Mouse (Mus musculus) neural tube, postnatal 0 days (tissue): ENCODE measurements around the gene Zswim1. TPM values are rescaled to one million over a fixed set of nuclear protein-coding genes. Genes with fewer than 3 reads are reported as not detected.

Experiments used
- polyA plus RNA-seq: library from polyadenylated mRNA; unstranded; fragments of >200 nt; fragmentation: Nextera tagmentation; extraction: Ambion mirVana; gene quantifications from 2 replicates; pipeline ENCODE4 v1.2.1, GENCODE M21; 2015

Zswim1 gene
- 24.9 and 26.5 TPM in 2 replicates for polyA plus RNA-seq

DNA sequence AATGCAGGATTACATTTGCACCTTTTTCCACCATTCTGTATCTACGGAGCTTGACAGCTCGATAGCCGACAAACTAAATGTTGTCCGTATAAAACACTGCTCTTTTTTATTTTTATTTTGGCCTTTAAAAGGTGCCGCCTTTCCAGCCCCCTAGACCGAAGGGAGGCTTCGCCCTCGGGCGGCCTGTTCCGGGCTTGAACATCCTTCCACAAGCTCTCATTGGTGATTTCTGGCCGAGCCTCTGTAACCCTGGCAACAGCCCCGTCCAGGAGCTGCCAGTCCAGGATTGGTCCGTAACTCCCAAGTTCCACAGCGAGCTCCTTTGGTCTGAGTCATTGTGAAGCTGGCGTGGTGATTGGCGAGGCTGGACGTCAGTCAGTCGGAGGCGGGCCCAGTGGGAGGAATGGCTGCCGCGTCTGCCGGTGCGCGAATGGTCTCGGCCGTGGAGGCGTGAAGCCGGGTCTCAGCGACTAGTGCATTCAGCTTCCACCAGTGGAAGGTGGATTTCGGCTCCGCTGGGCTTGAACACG lies at the start of gene Zswim1:
Gene Zswim1, plus strand, starts transcription at position 51 of the 530 bp plus-strand sequence.

DNA sequence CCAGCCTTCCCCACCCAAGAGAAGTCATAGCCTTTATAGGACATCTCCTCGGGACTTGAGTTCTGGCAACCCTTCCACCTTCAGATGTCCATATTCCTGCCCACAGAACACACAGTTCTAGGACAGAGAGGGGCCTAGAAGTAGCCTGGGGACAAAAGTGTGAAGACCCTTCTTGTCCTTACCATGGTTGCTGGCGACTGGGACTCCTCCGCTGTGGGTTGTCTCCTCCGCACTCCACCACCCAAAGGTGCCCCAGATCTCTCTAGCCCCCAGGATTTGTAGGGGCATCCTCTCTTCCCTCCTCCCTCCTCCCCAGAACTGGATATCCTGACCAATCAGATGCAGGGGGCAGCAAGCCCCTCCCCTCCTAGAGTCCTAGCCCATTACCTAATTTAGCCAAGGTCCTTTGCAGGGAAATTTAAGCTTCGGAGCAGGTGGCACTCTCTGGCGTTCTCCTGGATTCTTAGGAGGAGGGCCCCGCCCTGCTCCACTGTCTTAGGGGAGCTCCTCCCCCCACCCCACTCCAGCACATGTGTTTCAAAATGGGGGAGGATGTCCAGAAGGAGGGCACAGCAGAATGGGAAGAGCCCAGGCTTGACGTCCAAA lies 42.9 kb upstream of the Zswim1 start, which contains the start of gene Tnnc2:
Gene Tnnc2, minus strand, starts transcription at position 487 of the 606 bp plus-strand sequence.

DNA sequence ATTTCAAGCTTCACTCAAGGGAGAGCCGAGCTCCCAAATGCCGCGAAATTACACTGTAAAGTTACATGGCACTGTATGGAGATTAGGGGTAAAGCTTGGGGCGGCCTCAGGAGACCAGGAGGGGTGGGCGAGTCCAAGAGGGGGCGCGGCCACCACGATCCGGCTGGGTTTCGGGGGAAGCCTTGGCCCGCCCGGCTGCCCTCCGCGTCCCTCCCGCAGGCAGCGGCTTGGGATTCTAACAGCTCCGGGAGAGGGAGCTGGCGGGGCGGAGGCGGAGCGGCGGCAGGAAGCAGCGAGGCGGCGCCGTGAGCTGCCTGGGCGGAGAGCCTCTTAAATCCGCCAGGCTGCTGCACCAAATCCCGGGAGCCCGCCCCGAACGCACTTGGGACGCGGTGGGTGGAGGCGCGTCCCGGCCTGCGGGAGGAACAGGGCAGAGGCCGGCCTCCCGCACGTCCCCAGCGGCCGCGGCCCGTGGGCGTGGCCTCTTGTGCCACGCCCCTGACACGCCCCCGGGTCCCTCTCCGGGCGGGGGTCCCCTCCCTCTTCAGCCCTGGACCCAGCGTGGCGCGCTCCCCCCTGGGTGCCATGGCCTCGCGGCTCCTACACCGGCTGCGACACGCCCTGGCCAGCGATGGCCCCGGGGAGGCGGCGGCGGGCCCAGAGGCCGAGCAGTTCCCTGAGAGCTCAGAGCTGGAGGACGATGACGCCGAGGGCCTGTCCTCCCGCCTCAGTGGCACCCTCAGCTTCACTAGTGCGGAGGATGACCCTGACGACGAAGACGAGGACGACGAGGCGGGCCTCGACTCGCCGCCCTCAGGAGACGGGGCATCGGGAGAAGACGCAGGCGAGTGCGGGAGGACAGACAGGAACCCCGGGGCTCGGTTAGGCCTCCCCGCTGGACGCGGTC lies 36.8 kb upstream of the Zswim1 start, which contains the start of gene Snx21:
Gene Snx21, plus strand, starts transcription at position 343 of the 907 bp plus-strand sequence.

DNA sequence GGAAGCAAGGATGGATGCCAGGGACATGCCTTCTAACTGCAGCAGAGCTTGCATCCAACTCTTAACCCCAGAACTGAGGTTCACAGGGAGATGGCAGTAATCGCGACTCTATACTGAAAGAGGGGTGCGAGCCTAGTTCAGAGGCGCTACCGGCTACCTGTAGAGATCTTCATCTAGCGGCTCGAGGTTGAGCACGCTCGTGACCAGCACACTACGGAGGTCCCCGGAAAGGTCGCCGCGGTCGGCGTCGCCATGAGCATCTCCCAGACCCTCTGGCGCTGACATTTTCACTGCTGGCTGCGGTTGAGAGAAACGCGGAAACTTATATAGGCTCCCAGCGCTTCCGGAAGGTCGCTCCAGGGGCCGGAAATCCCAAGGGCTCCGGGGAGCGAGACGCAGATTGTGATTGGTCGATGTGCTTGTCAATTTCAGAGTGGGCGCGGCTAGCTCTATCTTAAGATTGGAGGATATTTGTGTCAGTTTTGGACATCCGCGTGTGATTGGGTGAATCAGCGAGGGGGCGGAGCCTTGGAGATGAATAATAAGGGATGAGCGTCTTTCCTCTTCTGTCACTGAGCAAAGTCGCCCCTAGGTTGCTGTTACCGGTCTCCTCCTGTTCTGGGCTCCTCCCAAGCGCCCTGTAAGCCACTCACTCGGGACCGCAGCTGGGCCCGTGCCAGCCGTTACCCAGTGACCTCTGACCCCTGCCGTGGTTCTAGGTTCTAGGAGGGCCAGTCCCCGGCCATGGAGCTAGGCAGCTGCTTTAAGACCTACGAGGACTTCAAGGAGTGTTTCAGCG lies 17.8 kb upstream of the Zswim1 start, which contains the start of the genes Acot8 and Zswim3:
Gene Acot8, minus strand, starts transcription at position 350 of the 799 bp plus-strand sequence.
Gene Zswim3, plus strand, starts transcription at position 566 of the 799 bp plus-strand sequence.

DNA sequence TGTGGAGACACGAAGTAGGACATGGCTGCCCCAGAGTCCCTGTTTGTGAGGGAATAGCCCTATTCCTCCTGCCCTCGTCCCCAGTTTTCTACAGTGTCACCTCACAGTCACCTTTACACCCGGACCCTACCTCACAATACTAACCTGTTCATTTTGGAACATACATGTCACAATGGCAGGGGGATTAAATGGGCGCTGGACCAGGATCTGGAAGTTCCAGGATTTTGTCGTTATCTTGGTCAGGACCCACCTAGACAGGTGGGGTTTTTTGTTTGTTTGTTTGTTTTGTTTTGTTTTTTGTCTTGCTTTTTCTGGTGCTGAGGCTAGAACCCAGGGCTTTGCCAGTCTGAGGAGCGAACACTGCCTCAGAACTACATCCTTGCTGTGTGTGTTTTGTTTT lies 6.0 kb downstream of the Zswim1 start, which contains the start of gene Spata25:
Gene Spata25, minus strand, starts transcription at position 101 of the 400 bp plus-strand sequence.

DNA sequence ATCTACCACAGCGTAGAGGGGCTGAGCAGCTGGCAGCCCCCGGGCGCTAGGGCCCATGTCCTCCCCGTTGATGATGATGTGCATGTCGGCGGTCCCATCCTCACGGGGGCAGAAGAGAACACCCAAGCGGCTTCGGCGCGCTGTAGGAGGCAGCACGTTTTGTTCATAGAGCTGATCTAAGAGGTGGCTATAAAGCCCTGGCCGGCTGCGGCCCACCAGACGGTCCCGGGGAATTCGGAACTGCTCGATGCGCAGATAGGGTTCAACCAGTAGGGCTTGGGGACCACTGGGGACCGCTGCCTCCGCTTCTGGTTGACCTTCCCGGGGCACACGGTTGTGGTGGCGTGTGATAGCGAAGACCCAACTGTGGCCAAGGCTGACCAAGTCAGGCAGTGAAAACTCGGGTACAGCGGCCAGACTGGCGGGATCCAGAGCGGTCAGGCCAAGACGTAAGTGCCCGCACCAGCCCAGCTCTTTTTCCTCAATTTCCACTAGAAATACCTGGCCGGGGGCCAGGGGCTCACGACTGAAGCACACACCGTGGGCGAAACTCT lies 10.3 kb downstream of the Zswim1 start, which contains the start of gene Ctsa:
Gene Ctsa, plus strand, starts transcription at position 126 of the 554 bp plus-strand sequence.

DNA sequence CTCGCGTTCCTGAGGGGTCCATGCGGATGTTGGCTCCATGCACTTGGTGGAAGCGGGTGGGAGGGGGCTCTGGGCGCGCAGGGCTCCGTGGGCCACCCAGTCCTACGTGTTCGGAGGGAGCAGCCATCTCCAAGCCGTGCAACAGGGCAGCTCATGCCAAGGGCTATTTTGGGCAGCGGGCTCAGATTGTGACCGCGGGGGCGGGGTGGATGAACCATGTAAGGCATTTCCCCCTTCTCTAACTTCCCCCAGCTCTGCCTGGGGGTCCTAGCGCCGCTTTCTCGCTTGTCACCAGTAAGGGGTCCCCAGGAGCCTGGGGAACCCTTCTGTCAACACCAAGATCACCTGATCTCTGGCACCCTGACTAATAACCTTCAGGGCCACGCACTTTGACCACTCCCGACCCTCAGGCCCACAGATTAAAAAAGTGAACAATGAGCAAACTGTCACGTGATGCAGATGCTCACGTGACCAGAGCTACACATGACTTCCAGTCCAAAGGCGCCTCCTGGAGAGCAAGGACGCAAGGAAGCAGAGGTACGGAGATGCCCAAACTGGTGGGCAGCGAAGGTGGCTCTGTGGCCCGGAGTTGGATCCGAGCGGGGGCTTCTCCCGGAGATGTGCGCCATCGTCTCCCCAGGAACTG lies 11.0 kb downstream of the Zswim1 start, which contains the start of gene Neurl2:
Gene Neurl2, minus strand, starts transcription at position 143 of the 646 bp plus-strand sequence.

DNA sequence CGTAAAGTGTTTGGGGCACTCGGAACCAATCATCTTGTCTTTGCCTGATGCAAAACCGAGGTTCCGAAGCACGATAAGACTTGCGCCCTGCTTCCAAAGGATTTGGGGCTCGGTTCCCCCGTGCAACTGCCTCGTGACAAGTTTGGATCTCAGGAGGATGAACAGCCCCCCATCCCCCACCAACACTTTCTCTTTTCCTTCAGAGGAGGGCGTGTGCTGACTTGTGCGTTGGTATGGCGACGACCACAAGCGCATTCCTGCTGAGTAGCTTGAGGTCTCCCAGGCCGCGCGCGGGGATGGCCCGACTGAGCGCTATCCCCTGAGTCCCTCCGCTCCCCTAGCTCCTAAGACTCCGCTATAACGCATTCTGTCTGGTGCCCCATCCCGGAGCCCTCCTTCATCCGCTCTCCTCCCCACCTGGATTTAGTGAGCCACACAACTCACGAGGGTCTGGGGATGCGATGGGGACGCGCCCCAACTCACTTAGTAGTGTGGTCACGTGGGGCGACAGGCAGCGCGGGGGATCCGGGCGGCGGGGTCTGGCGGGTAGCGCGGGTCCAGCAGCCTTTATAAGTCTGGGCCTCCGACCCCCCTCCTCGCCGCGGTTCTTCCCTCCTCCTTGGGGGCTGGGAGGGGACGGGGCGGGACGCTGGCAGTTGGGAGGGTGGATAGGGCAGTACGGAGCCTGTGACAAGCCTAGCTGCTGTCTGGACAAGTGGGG lies 34.8 kb downstream of the Zswim1 start, which contains the start of gene Pltp:
Gene Pltp, minus strand, starts transcription at position 611 of the 721 bp plus-strand sequence.

Other genes with a start within 250 kb of the Zswim1 start
- not detected in 2 replicates for gene Spint3, start 249.2 kb upstream of the Zswim1 start, polyA plus RNA-seq
- not detected in 2 replicates for gene Wfdc6a, start 237.2 kb upstream of the Zswim1 start, polyA plus RNA-seq
- not detected in 2 replicates for gene Eppin, start 229.1 kb upstream of the Zswim1 start, polyA plus RNA-seq
- not detected in 2 replicates for gene Wfdc6b, start 209.2 kb upstream of the Zswim1 start, polyA plus RNA-seq
- gene Wfdc8, start 209.1 kb upstream of the Zswim1 start, polyA plus RNA-seq: not detected in 2 replicates
- not detected in 2 replicates for gene Wfdc16, start 183.9 kb upstream of the Zswim1 start, polyA plus RNA-seq
- gene Wfdc10, start 166.6 kb upstream of the Zswim1 start, polyA plus RNA-seq: not detected in 2 replicates
- gene Wfdc9, start 166.1 kb upstream of the Zswim1 start, polyA plus RNA-seq: not detected in 2 replicates
- not detected in 2 replicates for gene Wfdc11, start 148.6 kb upstream of the Zswim1 start, polyA plus RNA-seq
- 0.22 TPM in 1 of 2 replicates, not detected in the other for gene Wfdc13, start 137.6 kb upstream of the Zswim1 start, polyA plus RNA-seq
- gene Spint4, start 124.2 kb upstream of the Zswim1 start, polyA plus RNA-seq: not detected in 2 replicates
- not detected in 2 replicates for gene Spint5, start 107.4 kb upstream of the Zswim1 start, polyA plus RNA-seq
- 0.58 and 0.88 TPM in 2 replicates for gene Wfdc3, start 76.8 kb upstream of the Zswim1 start, polyA plus RNA-seq
- 48.0 and 50.3 TPM in 2 replicates for gene Dnttip1, start 76.7 kb upstream of the Zswim1 start, polyA plus RNA-seq
- 31.4 and 34.2 TPM in 2 replicates for gene Ube2c, start 52.8 kb upstream of the Zswim1 start, polyA plus RNA-seq
- 6.6 and 7.2 TPM in 2 replicates for gene Tnnc2, start 42.7 kb upstream of the Zswim1 start, polyA plus RNA-seq
- gene Snx21, start 36.9 kb upstream of the Zswim1 start, polyA plus RNA-seq: 54.9 and 60.8 TPM in 2 replicates
- 23.8 and 27.3 TPM in 2 replicates for gene Acot8, start 17.8 kb upstream of the Zswim1 start, polyA plus RNA-seq
- gene Zswim3, start 17.6 kb upstream of the Zswim1 start, polyA plus RNA-seq: 10.4 and 10.8 TPM in 2 replicates
- 0.27 TPM in 1 of 2 replicates, not detected in the other for gene Spata25, start 5.9 kb downstream of the Zswim1 start, polyA plus RNA-seq
- gene Ctsa, start 10.2 kb downstream of the Zswim1 start, polyA plus RNA-seq: 101 and 102 TPM in 2 replicates
- 8.1 and 8.5 TPM in 2 replicates for gene Neurl2, start 10.8 kb downstream of the Zswim1 start, polyA plus RNA-seq
- gene Pltp, start 35.0 kb downstream of the Zswim1 start, polyA plus RNA-seq: 134 and 140 TPM in 2 replicates
- gene Pcif1, start 56.6 kb downstream of the Zswim1 start, polyA plus RNA-seq: 84.1 and 87.1 TPM in 2 replicates
- gene Zfp335, start 89.1 kb downstream of the Zswim1 start, polyA plus RNA-seq: 8.1 and 10.7 TPM in 2 replicates
- gene Mmp9, start 118.1 kb downstream of the Zswim1 start, polyA plus RNA-seq: 9.1 and 14.6 TPM in 2 replicates
- gene Slc12a5, start 138.1 kb downstream of the Zswim1 start, polyA plus RNA-seq: 100 and 111 TPM in 2 replicates
- gene Ncoa5, start 212.2 kb downstream of the Zswim1 start, polyA plus RNA-seq: 39.8 and 51.0 TPM in 2 replicates
- gene Cd40, start 232.9 kb downstream of the Zswim1 start, polyA plus RNA-seq: 3.9 and 4.2 TPM in 2 replicates